Mouse (Mus musculus) testis, adult 2 months (tissue): ENCODE data around the gene Ebpl. TPM values are rescaled to one million over a fixed set of nuclear protein-coding genes. Genes with fewer than 3 reads are reported as not detected.

ENCODE experiments used
- H3K27ac ChIP-seq: fragments of 200-500 bp; 2 replicates; pipeline ENCODE4 v1.5.1; 2012; ENCODE audit warnings: low read depth, low read length; ENCODE audit not compliant: control insufficient read depth, insufficient read depth
- H3K27me3 ChIP-seq: fragments of 200-500 bp; 2 replicates; pipeline ENCODE4 v1.6.1; 2012; ENCODE audit warnings: mild to moderate bottlenecking, low read length, moderate library complexity; ENCODE audit not compliant: control insufficient read depth, insufficient read depth
- H3K36me3 ChIP-seq: fragments of 200-500 bp; 2 replicates; pipeline ENCODE4 v1.6.1; 2012; ENCODE audit warnings: mild to moderate bottlenecking, low read length; ENCODE audit not compliant: control insufficient read depth, insufficient read depth
- H3K4me1 ChIP-seq: fragments of 200-500 bp; 2 replicates; pipeline ENCODE4 v1.6.1; 2012; ENCODE audit warnings: low read length; ENCODE audit not compliant: control insufficient read depth, insufficient read depth
- H3K4me3 ChIP-seq: fragments of 200-500 bp; 2 replicates; pipeline ENCODE4 v1.5.1; 2012; ENCODE audit warnings: low read depth, mild to moderate bottlenecking, low read length, moderate library complexity, mixed read lengths; ENCODE audit not compliant: control insufficient read depth
- CTCF ChIP-seq: fragments of 200-500 bp; IDR thresholded peaks from 2 replicates; pipeline ENCODE4 v1.5.1; 2012; ENCODE audit warnings: low read depth, mild to moderate bottlenecking, inconsistent platforms, low read length, moderate library complexity; ENCODE audit not compliant: control insufficient read depth, insufficient read depth, insufficient replicate concordance
- POLR2A ChIP-seq: fragments of 200-500 bp; IDR thresholded peaks from 2 replicates; pipeline ENCODE4 v1.6.1; 2012; ENCODE audit warnings: low read depth, mild to moderate bottlenecking, inconsistent platforms, low read length, moderate library complexity; ENCODE audit not compliant: control insufficient read depth
- polyA plus RNA-seq: library from polyadenylated mRNA; depleted of rRNA; stranded (reverse); fragments of >200 nt; gene quantifications from 2 replicates; pipeline ENCODE4 v1.2.3, GENCODE M21; 2012

Gene Ebpl
- polyA plus RNA-seq, 1 experiment: 0.84 TPM

DNA sequence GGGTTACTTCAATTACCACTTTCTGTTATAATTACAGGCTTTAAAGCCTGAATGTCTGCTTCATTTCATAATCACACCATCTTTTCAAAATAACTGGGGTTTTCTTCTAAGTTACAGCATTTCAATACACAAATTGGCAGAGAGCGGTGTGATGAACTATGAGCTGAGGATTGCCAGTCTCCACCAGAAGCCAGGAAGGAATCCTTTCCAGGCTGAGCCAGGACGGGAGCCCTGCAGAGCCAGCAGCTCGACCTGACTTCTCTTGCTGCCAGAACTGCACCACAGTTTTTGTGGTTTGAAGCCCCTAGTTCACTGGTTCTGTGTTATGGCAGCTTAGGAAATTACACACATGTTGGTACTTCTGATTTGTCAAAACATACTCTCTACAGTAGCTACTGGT is 4.4 kb upstream of the Ebpl start:
- Histone ChIP-seq H3K27ac (no peak overlapping the region), H3K27me3 (no peaks in the 10 kb centered on the region), H3K36me3 (no peaks in the 10 kb centered on the region), H3K4me1 (peaks cover 4% of the 10 kb centered on the region; the same call in 1 of the 2 replicates), H3K4me3 (no peak overlapping the region)
- TF ChIP-seq POLR2A (no peak), CTCF (no peak)

DNA sequence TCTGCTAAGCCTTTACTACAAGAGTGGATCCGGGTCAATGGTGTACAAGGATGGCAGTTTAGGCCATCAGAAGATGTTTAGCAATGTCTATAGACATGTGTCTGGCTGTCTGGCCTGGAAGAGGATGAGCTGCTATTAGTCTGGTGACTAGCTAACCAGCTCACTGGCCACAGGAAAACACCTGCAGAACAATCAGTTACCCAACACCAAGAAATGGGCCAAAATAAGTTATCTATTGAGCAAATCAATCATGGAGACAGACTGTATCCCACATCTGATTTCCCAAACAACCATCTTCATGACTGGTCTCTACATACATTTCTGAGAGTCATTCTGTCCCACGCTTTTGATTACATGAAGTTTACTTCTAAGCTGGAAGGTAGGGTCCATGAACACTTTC is 3.5 kb upstream of the Ebpl start:
- no peaks in the 10 kb centered on the region for H3K36me3 ChIP-seq
- H3K4me1 ChIP-seq: peaks cover 4% of the 10 kb centered on the region; the same call in 1 of the 2 replicates
- H3K4me3 ChIP-seq: no peak overlapping the region
- H3K27me3 ChIP-seq: no peaks in the 10 kb centered on the region
- no peak overlapping the region for H3K27ac ChIP-seq
- TF ChIP-seq CTCF: no peak
- no peak for TF ChIP-seq POLR2A

DNA sequence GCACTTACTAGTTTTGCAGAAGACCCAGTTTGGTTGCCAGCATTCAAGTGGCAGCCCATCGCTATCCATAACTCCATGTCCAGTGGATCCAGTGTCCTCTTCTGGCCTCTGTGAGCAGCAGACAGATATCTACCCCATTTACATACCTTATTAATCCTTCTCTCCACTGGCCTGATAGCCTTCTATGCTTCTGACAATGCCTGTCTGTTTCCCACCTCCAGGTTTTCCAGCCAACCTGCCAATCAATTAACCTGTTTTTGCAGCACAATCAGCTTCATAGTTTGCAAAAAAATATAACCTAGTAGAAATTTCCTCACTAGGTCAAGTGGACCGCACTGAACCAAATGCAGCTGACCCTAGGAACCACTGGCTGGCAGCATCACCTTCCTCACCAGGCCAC is 2.0 kb upstream of the Ebpl start:
- H3K27me3 ChIP-seq: no peaks in the 10 kb centered on the region
- no peak overlapping the region for H3K27ac ChIP-seq
- peaks cover 4% of the 10 kb centered on the region; the same call in 1 of the 2 replicates for H3K4me1 ChIP-seq
- H3K4me3 ChIP-seq: no peak overlapping the region
- TF ChIP-seq POLR2A (no peak), CTCF (no peak)
- H3K36me3 ChIP-seq: no peaks in the 10 kb centered on the region

DNA sequence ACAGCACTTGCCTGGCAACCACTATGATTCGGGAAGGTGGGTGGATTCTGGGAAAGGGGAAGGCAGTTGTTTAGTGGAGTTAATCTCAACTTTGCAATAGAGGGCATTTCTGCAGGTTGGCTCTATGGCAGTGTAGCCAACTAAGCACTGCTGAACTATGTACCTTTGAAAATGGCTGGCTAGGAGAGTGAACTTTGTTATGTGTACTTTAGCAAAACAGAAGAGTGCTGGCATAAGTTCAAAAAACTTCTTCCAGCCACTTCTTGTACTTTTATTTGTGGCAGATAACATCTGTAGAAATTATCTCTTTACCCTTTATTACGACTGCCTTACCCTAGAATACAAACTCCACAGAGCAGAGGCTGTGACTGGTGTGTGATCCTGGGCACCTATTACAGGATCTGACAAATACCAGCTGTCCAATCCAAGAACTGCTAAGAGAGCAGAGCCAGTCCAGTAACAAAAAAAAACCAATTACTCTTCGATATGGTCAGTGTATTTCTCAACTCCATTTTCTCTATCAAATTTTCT is 807 bp upstream of the Ebpl start:
- no peak for TF ChIP-seq CTCF
- no peak for TF ChIP-seq POLR2A
- Histone ChIP-seq H3K4me3 (no peak overlapping the region), H3K27me3 (no peaks in the 10 kb centered on the region), H3K27ac (no peak overlapping the region), H3K4me1 (peaks cover 4% of the 10 kb centered on the region; the same call in 1 of the 2 replicates), H3K36me3 (no peaks in the 10 kb centered on the region)

DNA sequence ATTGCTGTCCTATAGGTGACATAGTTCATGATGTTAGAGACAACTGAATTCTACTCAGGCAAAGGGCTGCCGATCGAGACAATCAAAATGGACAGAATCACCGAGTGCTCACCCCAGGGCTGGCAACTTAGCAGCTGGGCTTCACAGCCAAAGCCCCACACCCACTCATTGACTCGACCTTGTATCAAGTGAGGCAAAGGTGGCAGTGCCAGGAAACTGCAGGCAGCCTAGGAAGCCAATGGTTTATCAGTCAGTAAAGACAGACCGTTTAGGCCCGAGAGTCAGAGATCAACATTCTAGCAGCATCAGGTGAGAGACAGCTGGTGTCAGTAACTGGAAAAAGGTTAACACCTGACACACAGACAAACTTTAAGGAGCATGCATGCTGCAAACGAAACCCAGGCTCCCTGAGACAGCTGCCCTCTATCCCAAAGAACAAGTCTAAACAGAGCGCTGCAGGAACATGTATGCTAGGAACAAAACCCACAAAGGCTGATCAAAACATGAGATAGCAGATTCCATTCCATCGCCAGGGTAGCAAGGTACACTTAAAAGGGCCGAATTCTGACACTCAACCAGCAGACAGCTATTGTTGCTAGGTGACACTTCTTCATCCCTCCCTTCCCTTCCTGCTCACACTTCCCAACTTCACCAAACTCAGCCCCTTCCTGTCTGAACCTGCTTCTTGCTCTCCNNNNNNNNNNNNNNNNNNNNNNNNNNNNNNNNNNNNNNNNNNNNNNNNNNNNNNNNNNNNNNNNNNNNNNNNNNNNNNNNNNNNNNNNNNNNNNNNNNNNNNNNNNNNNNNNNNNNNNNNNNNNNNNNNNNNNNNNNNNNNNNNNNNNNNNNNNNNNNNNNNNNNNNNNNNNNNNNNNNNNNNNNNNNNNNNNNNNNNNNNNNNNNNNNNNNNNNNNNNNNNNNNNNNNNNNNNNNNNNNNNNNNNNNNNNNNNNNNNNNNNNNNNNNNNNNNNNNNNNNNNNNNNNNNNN is 5.7 kb downstream of the Ebpl start:
- no peak for TF ChIP-seq CTCF
- no peak for TF ChIP-seq POLR2A
- no peaks in the 10 kb centered on the region for H3K4me1 ChIP-seq
- no peaks in the 10 kb centered on the region for H3K36me3 ChIP-seq
- no peak overlapping the region for H3K4me3 ChIP-seq
- H3K27ac ChIP-seq: no peak overlapping the region; the same call in 1 of the 2 replicates
- no peaks in the 10 kb centered on the region for H3K27me3 ChIP-seq

DNA sequence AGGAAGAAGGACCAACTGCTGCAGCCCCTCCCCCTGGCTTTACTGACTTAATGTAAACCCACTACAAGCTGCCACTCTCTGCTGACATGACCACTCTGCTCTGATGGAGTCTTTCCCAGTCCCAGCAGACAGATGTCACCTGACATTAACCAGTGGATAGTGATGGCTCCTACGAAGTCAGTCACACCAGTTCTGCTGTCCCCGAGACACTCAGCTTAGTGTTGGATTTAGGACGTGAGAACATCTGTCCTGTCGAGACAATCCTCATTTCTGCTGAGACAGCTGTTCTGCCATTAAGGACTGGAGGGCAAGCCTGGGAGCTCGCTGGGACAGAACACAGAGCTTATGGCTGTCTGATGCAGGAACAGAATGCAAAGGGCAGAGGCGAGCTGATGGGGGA is 9.4 kb downstream of the Ebpl start:
- no peak for TF ChIP-seq POLR2A
- TF ChIP-seq CTCF: no peak
- Histone ChIP-seq H3K4me1 (no peaks in the 10 kb centered on the region), H3K27me3 (no peaks in the 10 kb centered on the region), H3K4me3 (no peak overlapping the region), H3K27ac (no peak overlapping the region), H3K36me3 (no peaks in the 10 kb centered on the region)

DNA sequence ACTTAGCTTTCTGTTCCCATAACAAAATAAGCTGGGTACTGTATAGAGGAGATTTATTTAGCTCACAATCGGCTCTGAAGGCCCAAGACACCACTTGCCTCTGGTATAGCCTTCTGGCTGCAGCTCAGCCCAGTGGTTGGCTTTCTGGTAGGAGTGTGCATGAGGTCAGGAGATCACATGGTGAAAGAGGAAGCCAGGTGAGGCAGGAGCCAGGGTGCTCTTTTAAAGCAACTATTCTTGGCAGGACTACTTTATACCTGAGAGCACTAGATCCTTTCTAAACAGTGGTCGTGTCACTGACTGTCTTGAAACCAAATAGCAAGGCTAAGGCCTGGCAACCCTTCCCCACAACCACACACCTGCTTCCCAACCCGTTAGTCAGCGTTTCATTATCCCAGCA is 10.4 kb downstream of the Ebpl start:
- Histone ChIP-seq H3K27ac (no peak overlapping the region), H3K4me3 (no peak overlapping the region), H3K27me3 (no peaks in the 10 kb centered on the region), H3K4me1 (no peaks in the 10 kb centered on the region), H3K36me3 (no peaks in the 10 kb centered on the region)
- TF ChIP-seq CTCF: no peak
- TF ChIP-seq POLR2A: no peak
